Mouse (Mus musculus): ENCODE data around the gene Gm7356. TPM values are rescaled to one million over a fixed set of nuclear protein-coding genes. Genes with fewer than 3 reads are reported as not detected.
"Not testable (repeated sequence)": the region's sequence is repeated elsewhere in the genome, so short reads cannot be mapped to it uniquely, and the experiment has no call there.

The Gm7356 gene
- polyA plus RNA-seq, 1 experiment from 2014 or later, result not detected

DNA sequence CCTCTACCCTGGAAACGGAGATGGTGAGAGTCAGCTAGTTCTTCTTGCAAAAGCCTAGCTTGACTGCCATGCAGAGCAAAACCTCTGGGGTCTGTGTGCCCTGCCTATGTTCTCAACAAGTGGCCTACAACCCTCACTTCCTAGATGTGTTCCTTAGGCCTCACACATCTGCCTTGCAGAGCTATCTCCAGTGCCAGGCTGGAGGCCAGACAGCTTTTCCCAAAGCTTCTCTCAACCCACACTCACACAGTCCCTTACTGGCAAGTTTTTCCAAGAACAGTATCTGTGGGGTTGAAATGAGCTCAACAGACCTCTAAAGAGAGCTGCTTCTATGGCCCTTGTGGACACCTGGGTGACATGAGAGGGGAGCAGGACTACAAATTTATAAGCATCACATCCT lies 51.9 kb downstream of the Gm7356 start:
- WGBS, result 84% methylated on average over 1 of the region's 1 CpGs
- H3K4me2 ChIP-seq (replicated peaks; ENCODE audit: low read depth, low read length); H3K4me1 ChIP-seq (ENCODE audit: insufficient read depth, low read length); ATAC-seq (ENCODE audit: low FRiP score, low TSS enrichment); H3K27me3 ChIP-seq (ENCODE audit: insufficient read depth, low read length); H3K9me3 ChIP-seq (ENCODE audit: low read length); H3K36me3 ChIP-seq (ENCODE audit: insufficient read depth, low read length); H3K9ac ChIP-seq (replicated peaks; ENCODE audit: low read length); H3K4me3 ChIP-seq (ENCODE audit: low read length); H3K27ac ChIP-seq (ENCODE audit: low read length): not testable (repeated sequence)

Other genes starting within 250 kb of the Gm7356 start
- 52.7 TPM in 2 replicates for gene Afdn, start 243.2 kb downstream of the Gm7356 start, polyA plus RNA-seq (2015; fragmentation: Nextera tagmentation; extraction: Ambion mirVana)
- 2.8 and 4.0 TPM in 2 replicates for gene Tcte2, start 241.9 kb downstream of the Gm7356 start, polyA plus RNA-seq (2015; fragmentation: Nextera tagmentation; extraction: Ambion mirVana)
- not detected in 2 replicates for gene Gm7168, start 55.3 kb downstream of the Gm7356 start, polyA plus RNA-seq (2015; fragmentation: Nextera tagmentation; extraction: Ambion mirVana)
- gene Gm7358, start 55.8 kb upstream of the Gm7356 start, polyA plus RNA-seq (2015; fragmentation: Nextera tagmentation; extraction: Ambion mirVana), result not detected in 2 replicates
- gene Dact2, start 200.6 kb upstream of the Gm7356 start, polyA plus RNA-seq (2015; fragmentation: Nextera tagmentation; extraction: Ambion mirVana), result 15.0 and 17.7 TPM in 2 replicates